Mouse (Mus musculus): ENCODE data around the gene Satb1.

The Satb1 gene

GRCm38 (mm10) chr17:51832900-51833577 lies at the start of gene Satb1:
Gene Satb1 (minus strand): TSS chr17:51833290.
- DNase-seq, result peak; percentile 70

- DNase-seq, result no peak
Measured at GRCm38 (mm10) chr17:51882566-51882965, 49.5 kb upstream of the Satb1 start.

GRCm38 (mm10) chr17:51880895-51881622 lies 48.0 kb upstream of the Satb1 start:
- DNase-seq, result no peak

GRCm38 (mm10) chr17:51880221-51880620 lies 47.1 kb upstream of the Satb1 start:
- no peak for DNase-seq

- DNase-seq, result no peak
Measured at GRCm38 (mm10) chr17:51879736-51880135, 46.6 kb upstream of the Satb1 start.

GRCm38 (mm10) chr17:51879171-51879570 lies 46.1 kb upstream of the Satb1 start:
- DNase-seq, result no peak

GRCm38 (mm10) chr17:51876471-51876870 lies 43.4 kb upstream of the Satb1 start:
- DNase-seq, result no peak

- no peak for DNase-seq
Measured at GRCm38 (mm10) chr17:51857616-51858015, 24.5 kb upstream of the Satb1 start.

GRCm38 (mm10) chr17:51856332-51856731 lies 23.2 kb upstream of the Satb1 start:
- DNase-seq, result no peak

GRCm38 (mm10) chr17:51855261-51855660 lies 22.2 kb upstream of the Satb1 start:
- no peak for DNase-seq

- no peak for DNase-seq
Measured at GRCm38 (mm10) chr17:51853952-51854351, 20.9 kb upstream of the Satb1 start.

GRCm38 (mm10) chr17:51840596-51840995 lies 7.5 kb upstream of the Satb1 start:
- DNase-seq, result no peak

- DNase-seq, result no peak
Measured at GRCm38 (mm10) chr17:51839484-51839883, 6.4 kb upstream of the Satb1 start.

GRCm38 (mm10) chr17:51836901-51837300 lies 3.8 kb upstream of the Satb1 start:
- DNase-seq, result no peak

- DNase-seq, result no peak
Measured at GRCm38 (mm10) chr17:51836243-51836642, 3.2 kb upstream of the Satb1 start.

GRCm38 (mm10) chr17:51833578-51834361 lies 680 bp upstream of the Satb1 start:
- no peak for DNase-seq

GRCm38 (mm10) chr17:51832421-51832875 lies 642 bp downstream of the Satb1 start:
- DNase-seq, result peak; percentile 53

- no peak for DNase-seq
Measured at GRCm38 (mm10) chr17:51831702-51832420, 1.2 kb downstream of the Satb1 start.

- DNase-seq, result no peak
Measured at GRCm38 (mm10) chr17:51831121-51831701, 1.9 kb downstream of the Satb1 start.

- DNase-seq, result no peak
Measured at GRCm38 (mm10) chr17:51829436-51829835, 3.7 kb downstream of the Satb1 start.

GRCm38 (mm10) chr17:51827922-51828410 lies 5.1 kb downstream of the Satb1 start:
- DNase-seq, result no peak

GRCm38 (mm10) chr17:51826461-51826860 lies 6.6 kb downstream of the Satb1 start:
- DNase-seq, result no peak
